20 mouse cellular contexts compared by ENCODE assay signal in the genomic region with DNA sequence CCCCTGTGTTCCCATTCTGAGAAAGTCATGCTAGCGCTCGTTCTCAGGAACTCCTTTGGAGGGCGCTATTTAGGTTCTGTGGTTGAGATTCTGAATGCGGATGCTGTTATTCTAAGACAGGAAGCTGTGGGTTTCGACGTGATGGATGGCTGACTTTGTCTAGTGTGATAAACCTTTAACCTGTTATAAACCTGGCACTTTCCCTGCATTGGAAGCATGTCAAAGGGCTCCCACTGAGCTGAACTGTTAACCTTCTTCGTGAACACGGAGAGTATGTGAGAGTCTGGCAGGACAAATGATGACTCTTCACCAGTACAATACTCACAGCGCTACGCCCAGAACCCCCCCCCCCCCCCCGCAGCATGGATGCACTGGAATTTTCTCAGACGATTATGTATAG.
A peak's percentile ranks its signal among the peaks of the same experiment; 100 is the strongest.
DNase-seq lines count a peak whose midpoint lies in the region; ATAC-seq and TF ChIP-seq lines count a peak whose summit lies in the region.
"Had no signal": no experiment of that assay in that cellular context is flagged by ENCODE, and none has a peak within 500 bp of the region (broad histone marks: within the 10 kb centered on the region; RNA-seq: fewer than 3 reads in every experiment).

No protein-coding gene starts in this region.

- no peak overlapping the region for H3K4me3 ChIP-seq in layer of hippocampus, adult 2 months
- no peak overlapping the region for H3K4me3 ChIP-seq in kidney, embryonic 15.5 days (replicated peaks)
- H3K4me3 ChIP-seq: embryonic facial prominence, embryonic 13.5 days had no signal

- no peaks in the 10 kb centered on the region for H3K27me3 ChIP-seq in kidney, embryonic 15.5 days
- H3K27me3 ChIP-seq: embryonic facial prominence, embryonic 13.5 days had no signal

- H3K9ac ChIP-seq in kidney, embryonic 15.5 days, result no peak overlapping the region
- H3K9ac ChIP-seq: embryonic facial prominence, embryonic 13.5 days had no signal

- ATAC-seq in kidney, embryonic 15.5 days (replicated peaks; ENCODE audit: low FRiP score), result no peak
- ATAC-seq: CD4-positive, CD25-positive, alpha-beta regulatory T cell, adult 4 months had no signal

- 57% methylated on average over 12 of the region's 12 CpGs for WGBS in kidney, embryonic 15.5 days

- TF ChIP-seq CTCF in layer of hippocampus, adult 2 months (conservative IDR thresholded peaks at IDR 0.05), result peak; percentile 18; the same call in 1 of the 2 replicates

- H3K36me3 ChIP-seq in kidney, embryonic 15.5 days, result no peaks in the 10 kb centered on the region
- H3K36me3 ChIP-seq: embryonic facial prominence, embryonic 13.5 days had no signal

- no peak overlapping the region for H3K4me2 ChIP-seq in kidney, embryonic 15.5 days
- H3K4me2 ChIP-seq: embryonic facial prominence, embryonic 13.5 days; midbrain, embryonic 11.5 days had no signal

- no peaks in the 10 kb centered on the region for H3K9me3 ChIP-seq in kidney, embryonic 15.5 days (replicated peaks)
- H3K9me3 ChIP-seq: embryonic facial prominence, embryonic 13.5 days had no signal

- peak; percentile 36 for DNase-seq in cerebellum, adult 11 months
- DNase-seq in cerebellum, postnatal 4 days (ENCODE audit: low spot score in 2 of 2), result no peak
- no peak for DNase-seq in layer of hippocampus, adult 2 months (ENCODE audit: low spot score in 2 of 2)
- no peak for DNase-seq in layer of hippocampus, postnatal 14 days (ENCODE audit: low spot score in 2 of 2)
- peak; percentile 58 to 61 for DNase-seq in cerebellum, adult 18-20 months
- DNase-seq in cerebellum, postnatal 36 days, result peak; percentile 50 to 70
- no peak for DNase-seq in frontal cortex, postnatal 25 days (ENCODE audit: low spot score in 2 of 2)
- DNase-seq: adrenal gland, adult 2 months; gastrocnemius, postnatal 36 days; kidney, adult 18-20 months; kidney, postnatal 14 days; layer of hippocampus, adult 9-11 months; liver; lung, adult 2 months; lung, postnatal 4 days; spleen, adult 18-20 months had no signal

- H3K27ac ChIP-seq in layer of hippocampus, adult 2 months, result no peak overlapping the region
- no peak overlapping the region for H3K27ac ChIP-seq in kidney, embryonic 15.5 days
- H3K27ac ChIP-seq: embryonic facial prominence, embryonic 13.5 days had no signal

- H3K4me1 ChIP-seq in kidney, embryonic 15.5 days, result no peaks in the 10 kb centered on the region
- H3K4me1 ChIP-seq: embryonic facial prominence, embryonic 13.5 days had no signal

Comparison
In these comparisons a context has a peak if more than half of its experiments do, and no peak if none do; other contexts are left out.
1. DNase-seq: peak in cerebellum, adult 11 months (single experiment), cerebellum, adult 18-20 months (2 of 2) and cerebellum, postnatal 36 days (2 of 2); none in cerebellum, postnatal 4 days (0 of 2), layer of hippocampus, adult 2 months (0 of 2), layer of hippocampus, postnatal 14 days (0 of 2) and frontal cortex, postnatal 25 days (0 of 2).